Mouse (Mus musculus): ENCODE measurements at regions not wholly inside any gene's neighbourhood (a gene's known extent, or its start where the extent isn't known, plus 50 kb on each side); places are given as distances from the start of the nearest gene placed in this dataset.
A peak's percentile ranks its signal among the peaks of the same experiment; 100 is the strongest.

- peak; percentile 32; the same call in 1 of the 2 replicates for ATAC-seq (ENCODE audit: borderline replicate concordance, extremely low read depth, low FRiP score, low TSS enrichment)
- peak overlapping the region; percentile 27 for H3K27ac ChIP-seq
- 36% methylated on average over 12 of the region's 12 CpGs for WGBS
Observed at GRCm38 (mm10) chr12:71458559-71459176, 149.0 kb downstream of the Dact1 start.

GRCm38 (mm10) chr12:71460643-71461042 lies 151.0 kb downstream of the Dact1 start:
- Histone ChIP-seq H3K9me3 (no peaks in the 10 kb centered on the region), H3K4me2 (no peak overlapping the region), H3K4me3 (no peak overlapping the region), H3K9ac (no peak overlapping the region), H3K27me3 (no peaks in the 10 kb centered on the region), H3K4me1 (peaks cover 20% of the 10 kb centered on the region), H3K36me3 (no peaks in the 10 kb centered on the region), H3K27ac (no peak overlapping the region)
- WGBS, result 77% methylated on average over 6 of the region's 6 CpGs
- no peak for ATAC-seq (ENCODE audit: borderline replicate concordance, extremely low read depth, low FRiP score, low TSS enrichment)

More at GRCm38 (mm10) chr12:71458559-71459176, 149.0 kb downstream of the Dact1 start:
- Histone ChIP-seq H3K4me3 (peak overlapping the region; percentile 4; the same call in 1 of the 2 replicates), H3K36me3 (no peaks in the 10 kb centered on the region), H3K9ac (no peak overlapping the region), H3K27me3 (no peaks in the 10 kb centered on the region), H3K4me2 (peak overlapping the region; percentile 38; the same call in 1 of the 2 replicates), H3K4me1 (peaks cover 20% of the 10 kb centered on the region), H3K9me3 (no peaks in the 10 kb centered on the region)

- Histone ChIP-seq H3K27me3 (peaks cover 3% of the 10 kb centered on the region; the same call in 1 of the 2 replicates), H3K27ac (no peak overlapping the region), H3K36me3 (no peaks in the 10 kb centered on the region), H3K4me2 (no peak overlapping the region), H3K4me3 (no peak overlapping the region), H3K9ac (no peak overlapping the region), H3K4me1 (peaks cover 20% of the 10 kb centered on the region), H3K9me3 (no peaks in the 10 kb centered on the region)
- WGBS, result 79% methylated on average over 7 of the region's 7 CpGs
- ATAC-seq (ENCODE audit: borderline replicate concordance, extremely low read depth, low FRiP score, low TSS enrichment), result no peak
Observed at GRCm38 (mm10) chr12:71467820-71468219, 158.1 kb downstream of the Dact1 start.

GRCm38 (mm10) chr12:71468324-71468723 lies 158.6 kb downstream of the Dact1 start:
- Histone ChIP-seq H3K9me3 (no peaks in the 10 kb centered on the region), H3K9ac (no peak overlapping the region), H3K27me3 (peaks cover 3% of the 10 kb centered on the region; the same call in 1 of the 2 replicates), H3K36me3 (no peaks in the 10 kb centered on the region), H3K4me1 (peaks cover 20% of the 10 kb centered on the region), H3K27ac (no peak overlapping the region), H3K4me2 (no peak overlapping the region), H3K4me3 (no peak overlapping the region)
- 58% methylated on average over 6 of the region's 6 CpGs for WGBS
- ATAC-seq (ENCODE audit: borderline replicate concordance, extremely low read depth, low FRiP score, low TSS enrichment), result no peak

- peak; percentile 73 for ATAC-seq (ENCODE audit: borderline replicate concordance, extremely low read depth, low FRiP score, low TSS enrichment)
- Histone ChIP-seq H3K4me3 (no peak overlapping the region), H3K27me3 (peaks cover 7% of the 10 kb centered on the region; the same call in 1 of the 2 replicates), H3K9ac (no peak overlapping the region), H3K9me3 (no peaks in the 10 kb centered on the region), H3K36me3 (no peaks in the 10 kb centered on the region), H3K4me1 (peaks cover 26% of the 10 kb centered on the region), H3K27ac (peak overlapping the region; percentile 67), H3K4me2 (peak overlapping the region; percentile 9; the same call in 1 of the 2 replicates)
- 24% methylated on average over 13 of the region's 13 CpGs for WGBS
Observed at GRCm38 (mm10) chr12:71470983-71471715, 161.5 kb downstream of the Dact1 start.

- H3K4me2 ChIP-seq, result peak overlapping the region; percentile 9; the same call in 1 of the 2 replicates
- no peak overlapping the region for H3K9ac ChIP-seq
- no peak overlapping the region for H3K4me3 ChIP-seq
- no peaks in the 10 kb centered on the region for H3K9me3 ChIP-seq
- peaks cover 26% of the 10 kb centered on the region for H3K4me1 ChIP-seq
- peak overlapping the region; percentile 67 for H3K27ac ChIP-seq
- no peak for ATAC-seq (ENCODE audit: borderline replicate concordance, extremely low read depth, low FRiP score, low TSS enrichment)
- no peaks in the 10 kb centered on the region for H3K36me3 ChIP-seq
- 32% methylated on average over 4 of the region's 4 CpGs for WGBS
- peaks cover 7% of the 10 kb centered on the region; the same call in 1 of the 2 replicates for H3K27me3 ChIP-seq
Observed at GRCm38 (mm10) chr12:71471720-71472119, 162.0 kb downstream of the Dact1 start.

GRCm38 (mm10) chr12:71476238-71476637 lies 166.6 kb downstream of the Dact1 start:
- Histone ChIP-seq H3K36me3 (no peaks in the 10 kb centered on the region), H3K9me3 (no peaks in the 10 kb centered on the region), H3K27ac (no peak overlapping the region), H3K4me3 (no peak overlapping the region), H3K4me1 (peaks cover 25% of the 10 kb centered on the region), H3K27me3 (peaks cover 4% of the 10 kb centered on the region; the same call in 1 of the 2 replicates), H3K9ac (no peak overlapping the region), H3K4me2 (no peak overlapping the region)
- 54% methylated on average over 4 of the region's 4 CpGs for WGBS
- no peak for ATAC-seq (ENCODE audit: borderline replicate concordance, extremely low read depth, low FRiP score, low TSS enrichment)

- H3K4me1 ChIP-seq, result peaks cover 28% of the 10 kb centered on the region
- no peak overlapping the region for H3K4me3 ChIP-seq
- ATAC-seq (ENCODE audit: borderline replicate concordance, extremely low read depth, low FRiP score, low TSS enrichment), result no peak
- no peaks in the 10 kb centered on the region for H3K36me3 ChIP-seq
- no peak overlapping the region for H3K4me2 ChIP-seq
- no peaks in the 10 kb centered on the region for H3K9me3 ChIP-seq
- no peak overlapping the region for H3K9ac ChIP-seq
- WGBS, result 13% methylated on average over 5 of the region's 5 CpGs
- no peak overlapping the region for H3K27ac ChIP-seq
- peaks cover 4% of the 10 kb centered on the region; the same call in 1 of the 2 replicates for H3K27me3 ChIP-seq
Observed at GRCm38 (mm10) chr12:71477691-71478090, 168.0 kb downstream of the Dact1 start.

- WGBS, result 33% methylated on average over 6 of the region's 6 CpGs
- no peaks in the 10 kb centered on the region for H3K27me3 ChIP-seq
- no peaks in the 10 kb centered on the region for H3K9me3 ChIP-seq
- H3K9ac ChIP-seq, result no peak overlapping the region
- no peak overlapping the region for H3K27ac ChIP-seq
- no peak overlapping the region for H3K4me2 ChIP-seq
- H3K4me1 ChIP-seq, result peaks cover 27% of the 10 kb centered on the region
- no peak for ATAC-seq (ENCODE audit: borderline replicate concordance, extremely low read depth, low FRiP score, low TSS enrichment)
- no peaks in the 10 kb centered on the region for H3K36me3 ChIP-seq
- no peak overlapping the region for H3K4me3 ChIP-seq
Observed at GRCm38 (mm10) chr12:71481371-71481770, 171.7 kb downstream of the Dact1 start.

- WGBS, result 40% methylated on average over 9 of the region's 9 CpGs
- no peak overlapping the region for H3K4me3 ChIP-seq
- H3K9ac ChIP-seq, result no peak overlapping the region
- peak; percentile 50; the same call in 1 of the 2 replicates for ATAC-seq (ENCODE audit: borderline replicate concordance, extremely low read depth, low FRiP score, low TSS enrichment)
- no peak overlapping the region for H3K4me2 ChIP-seq
- H3K27me3 ChIP-seq, result no peaks in the 10 kb centered on the region
- H3K27ac ChIP-seq, result peak overlapping the region; percentile 37; the same call in 1 of the 2 replicates
- no peaks in the 10 kb centered on the region for H3K9me3 ChIP-seq
- peaks cover 27% of the 10 kb centered on the region for H3K4me1 ChIP-seq
- no peaks in the 10 kb centered on the region for H3K36me3 ChIP-seq
Observed at GRCm38 (mm10) chr12:71481899-71482593, 172.4 kb downstream of the Dact1 start.

- Histone ChIP-seq H3K4me1 (peaks cover 26% of the 10 kb centered on the region), H3K9ac (no peak overlapping the region), H3K4me3 (no peak overlapping the region), H3K27me3 (no peaks in the 10 kb centered on the region), H3K4me2 (no peak overlapping the region), H3K9me3 (no peaks in the 10 kb centered on the region), H3K36me3 (no peaks in the 10 kb centered on the region), H3K27ac (no peak overlapping the region; the same call in 1 of the 2 replicates)
- ATAC-seq (ENCODE audit: borderline replicate concordance, extremely low read depth, low FRiP score, low TSS enrichment), result no peak
- WGBS, result 21% methylated on average over 2 of the region's 2 CpGs
Observed at GRCm38 (mm10) chr12:71482619-71483018, 172.9 kb downstream of the Dact1 start.

Measured in lung, embryonic 15.5 days (tissue).